Mouse (Mus musculus) embryo, embryonic 10.5 days (tissue): Measurements from ENCODE around the gene Lrmda.

Source experiments
- DNase-seq: peaks from one replicate; pipeline ENCODE4 v3.0.0-alpha.2; 2015; ENCODE audit warnings: low spot score

Gene Lrmda

DNA sequence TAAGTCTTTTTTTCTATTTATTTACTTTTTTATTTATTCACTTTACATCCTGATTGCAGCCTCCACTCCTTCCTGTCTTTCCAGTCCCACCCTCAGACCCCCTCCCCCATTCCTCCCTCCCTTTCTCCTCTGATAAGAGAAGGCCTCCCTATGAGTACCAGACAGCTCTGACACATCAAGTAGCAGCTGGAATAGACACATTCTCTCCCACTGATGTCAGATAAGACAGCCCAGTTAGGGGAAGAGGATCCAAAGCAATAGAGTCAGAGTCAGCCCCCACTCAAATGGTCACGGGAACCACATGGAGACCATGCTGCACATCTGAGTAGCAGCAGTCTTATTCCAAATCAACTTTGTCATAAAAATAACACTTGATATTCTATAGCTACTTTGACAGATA lies 700.5 kb downstream of the Lrmda start:
- DNase-seq, result no peak

DNA sequence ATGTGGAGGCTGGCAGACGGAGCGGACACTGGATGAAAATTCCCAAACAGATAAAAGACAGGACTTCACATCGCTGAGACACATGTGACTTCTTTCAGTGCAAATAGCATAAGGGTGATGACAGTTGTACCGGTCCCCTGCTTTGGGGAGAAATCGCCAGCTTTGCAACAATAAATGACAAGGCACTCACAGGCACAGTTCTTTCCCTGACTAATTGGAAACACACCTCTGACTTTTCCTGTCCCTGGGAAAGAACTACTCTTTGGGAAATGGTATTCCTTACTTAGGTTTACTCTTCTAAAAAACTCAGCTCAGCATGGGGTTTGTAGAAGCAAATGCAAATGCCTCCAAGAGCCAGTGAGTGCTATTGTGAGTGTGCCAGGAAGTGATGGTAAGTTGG lies 702.3 kb downstream of the Lrmda start:
- peak; percentile 55 for DNase-seq

DNA sequence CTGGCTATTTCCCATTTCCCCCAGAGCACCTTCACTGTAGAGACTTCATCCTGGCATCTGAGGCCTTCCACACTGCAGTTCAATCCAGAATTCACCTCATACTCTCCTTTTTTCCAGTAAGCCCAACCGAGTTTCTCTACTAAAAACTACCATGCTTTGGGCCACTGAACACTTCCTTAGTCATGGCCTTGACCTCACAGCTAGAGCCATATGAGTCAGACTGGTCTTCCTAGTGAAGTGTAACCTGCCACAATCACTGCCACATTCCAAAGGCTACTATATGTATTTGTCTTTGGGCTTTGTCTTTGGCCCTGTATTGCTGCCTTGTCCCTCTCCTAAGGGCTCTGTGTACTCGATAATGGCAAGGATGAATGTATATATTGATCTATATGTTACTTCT lies 708.0 kb downstream of the Lrmda start:
- DNase-seq, result no peak

DNA sequence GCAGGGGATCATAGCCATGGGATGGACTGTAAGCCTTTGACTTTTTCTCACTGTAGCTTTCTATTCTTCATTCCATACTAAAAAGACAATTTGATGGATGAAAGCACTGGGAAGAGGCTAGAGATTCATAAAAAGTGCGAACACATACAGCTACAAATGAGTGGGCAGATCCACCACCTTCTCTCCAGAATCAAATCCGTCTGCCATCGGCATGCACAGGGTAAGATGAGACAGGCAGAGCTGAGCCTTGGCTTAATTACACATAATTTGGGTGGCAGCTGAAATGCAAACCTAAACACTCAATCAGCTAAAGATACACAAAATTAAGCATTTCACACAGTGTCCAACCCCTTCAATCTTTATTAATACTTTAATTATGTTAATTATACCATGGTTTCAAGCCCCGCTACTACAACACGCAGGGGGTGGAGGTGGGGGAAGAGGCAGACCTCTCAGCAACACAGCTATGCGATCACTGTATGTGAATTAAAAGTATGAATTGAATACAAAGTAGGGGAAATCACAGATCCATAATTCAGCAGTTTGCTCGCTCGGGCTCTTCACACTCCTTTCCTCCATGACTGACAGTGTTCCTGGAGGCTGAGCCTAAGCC lies 709.2 kb downstream of the Lrmda start:
- no peak for DNase-seq

DNA sequence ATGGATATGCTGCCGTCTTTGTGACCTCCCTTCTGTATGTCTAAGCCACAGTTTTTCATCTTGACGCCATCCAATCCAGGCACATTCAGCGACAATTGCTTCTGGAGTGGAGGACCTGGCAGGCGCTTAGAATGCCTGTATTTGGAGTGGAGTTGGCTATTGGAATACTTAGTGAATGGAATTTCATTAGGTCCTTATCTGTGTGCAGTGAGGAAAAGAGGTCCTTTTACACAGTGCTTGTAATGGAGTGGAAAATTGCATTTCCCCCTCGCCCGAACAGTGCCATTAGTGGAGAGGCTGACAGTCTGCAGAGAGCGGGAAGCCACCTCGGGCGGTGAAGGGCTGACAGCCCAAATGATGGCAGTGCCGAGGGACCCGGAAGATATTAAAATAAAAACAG lies 719.1 kb downstream of the Lrmda start:
- DNase-seq, result peak; percentile 23

DNA sequence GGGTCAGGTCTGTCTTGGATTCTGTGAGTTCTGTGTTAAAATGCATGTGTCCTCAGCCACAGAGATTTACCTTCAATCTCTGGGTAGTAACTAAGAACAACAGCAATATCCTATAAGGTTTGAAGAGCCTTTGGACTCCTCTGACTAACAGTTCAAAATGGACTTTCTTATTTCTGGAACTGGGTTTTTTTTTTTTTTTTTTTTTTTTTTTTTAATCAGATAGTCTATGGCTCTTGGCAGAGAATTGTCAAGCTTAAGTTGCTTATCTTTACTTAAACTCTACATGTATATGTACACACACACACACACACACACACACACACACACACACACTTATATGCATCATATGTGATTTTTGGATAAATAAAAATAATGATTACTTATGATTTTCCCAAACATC lies 723.0 kb downstream of the Lrmda start:
- DNase-seq, result no peak

DNA sequence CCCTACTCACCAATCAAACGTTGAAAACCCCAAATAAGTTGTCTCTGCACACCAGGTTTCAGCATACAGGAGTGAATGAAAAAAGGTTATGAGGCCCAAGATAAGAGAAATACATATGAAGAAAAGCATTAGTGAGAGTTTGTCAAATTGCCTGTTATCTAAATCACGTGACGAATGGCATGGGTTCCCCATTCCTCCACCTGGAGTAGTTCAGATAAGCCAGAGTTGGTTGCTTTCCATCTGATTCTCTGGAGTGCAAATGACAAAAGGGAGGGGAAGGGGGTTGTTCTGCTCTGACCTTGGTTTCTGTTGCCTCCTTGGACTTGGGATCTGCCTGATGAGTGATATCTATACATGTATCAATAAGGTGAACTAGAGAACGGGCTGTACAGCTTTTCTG lies 723.8 kb downstream of the Lrmda start:
- no peak for DNase-seq

DNA sequence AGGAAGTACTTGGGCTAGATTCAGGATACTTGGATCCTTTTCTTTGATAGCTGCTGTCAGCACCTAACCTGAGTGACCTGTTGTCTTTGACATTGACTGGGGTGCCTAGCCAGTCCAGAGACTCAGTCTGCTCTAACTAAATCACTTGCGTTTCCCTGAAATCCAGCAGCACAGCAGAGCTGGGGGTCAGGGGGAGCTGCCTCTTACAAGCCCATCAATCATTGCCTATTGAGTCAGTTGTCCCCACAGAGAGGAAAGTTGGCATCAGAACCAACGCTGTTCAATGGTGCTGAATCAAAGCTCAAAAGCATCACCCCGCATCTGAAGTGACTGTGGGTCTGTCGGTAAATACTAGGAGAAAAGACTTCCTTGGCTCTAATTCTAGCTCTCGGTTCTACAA lies 725.2 kb downstream of the Lrmda start:
- DNase-seq, result peak; percentile 39

DNA sequence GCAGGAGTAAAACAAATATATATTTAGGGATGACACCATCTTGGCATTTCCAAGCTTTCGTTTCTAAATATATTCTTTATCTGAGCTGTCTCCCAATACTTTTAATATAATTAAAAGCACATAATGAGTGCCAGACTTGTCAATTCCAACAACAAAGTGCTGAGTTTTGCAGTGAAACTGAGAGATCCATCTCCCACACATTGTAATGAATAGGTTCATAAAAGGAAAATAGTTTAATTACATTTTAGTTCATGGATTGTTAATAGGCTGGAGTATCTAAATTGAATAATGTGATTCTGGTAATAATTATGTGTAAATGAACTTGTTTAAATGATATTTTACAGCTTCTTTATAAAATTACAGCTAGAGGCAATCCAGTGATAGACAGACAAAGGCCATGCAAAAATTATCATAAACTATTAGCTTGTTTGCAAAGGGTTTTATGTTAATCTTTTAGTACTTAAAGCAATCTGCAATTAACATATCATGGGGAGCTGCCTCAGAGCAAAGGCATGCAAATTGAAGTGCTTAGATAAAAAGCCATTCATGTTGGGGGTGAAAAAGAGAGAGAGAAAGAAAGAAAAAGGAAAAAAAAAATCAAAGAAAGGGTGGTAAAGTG lies 725.9 kb downstream of the Lrmda start:
- peak; percentile 17 for DNase-seq

DNA sequence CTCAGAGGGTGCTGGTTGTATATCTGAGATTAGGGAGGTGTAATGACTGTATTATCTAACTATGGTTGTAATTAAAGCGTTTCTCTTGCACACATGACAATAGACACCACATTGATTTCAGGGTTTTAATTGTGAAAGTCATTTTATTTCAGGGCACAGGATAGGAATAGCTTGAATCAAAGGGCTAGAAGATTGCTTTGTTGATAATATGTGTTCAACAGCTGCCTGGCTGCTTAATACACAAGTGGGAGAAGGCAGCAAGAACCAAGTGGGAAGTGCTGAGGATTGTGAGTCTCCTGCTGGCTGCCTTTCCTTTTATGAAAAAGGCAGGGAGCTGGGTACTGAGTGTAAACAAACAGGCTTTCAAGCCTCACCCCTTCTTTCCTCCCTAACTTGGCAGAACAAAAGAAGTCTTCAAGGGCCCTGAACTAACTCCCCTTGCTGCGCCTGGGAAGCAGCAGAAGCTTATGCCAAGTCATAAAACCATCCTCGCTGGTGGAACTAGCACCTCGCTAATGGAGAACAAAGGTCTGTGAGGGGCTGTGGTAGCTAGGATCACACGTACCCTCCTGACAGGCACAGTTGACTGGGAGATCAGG lies 726.5 kb downstream of the Lrmda start:
- peak; percentile 64 for DNase-seq

DNA sequence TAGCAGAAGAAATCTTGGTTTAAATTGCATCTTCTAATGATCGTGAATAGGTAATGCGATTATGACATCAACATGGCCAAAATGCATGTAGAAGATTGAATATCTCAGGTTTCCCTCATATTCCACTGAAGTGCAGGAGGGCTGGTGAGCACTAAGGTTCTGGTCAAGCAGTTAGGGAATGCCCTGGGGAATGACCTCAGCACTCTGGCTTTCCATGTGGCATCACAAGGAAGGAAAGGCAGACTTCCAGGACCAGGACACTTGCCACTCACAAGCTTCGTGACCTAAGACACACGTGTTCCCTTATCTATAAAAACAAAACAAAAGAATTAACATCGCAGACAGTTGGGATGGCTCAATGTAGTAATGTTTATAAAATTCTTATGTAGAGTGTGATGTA lies 728.3 kb downstream of the Lrmda start:
- no peak for DNase-seq

DNA sequence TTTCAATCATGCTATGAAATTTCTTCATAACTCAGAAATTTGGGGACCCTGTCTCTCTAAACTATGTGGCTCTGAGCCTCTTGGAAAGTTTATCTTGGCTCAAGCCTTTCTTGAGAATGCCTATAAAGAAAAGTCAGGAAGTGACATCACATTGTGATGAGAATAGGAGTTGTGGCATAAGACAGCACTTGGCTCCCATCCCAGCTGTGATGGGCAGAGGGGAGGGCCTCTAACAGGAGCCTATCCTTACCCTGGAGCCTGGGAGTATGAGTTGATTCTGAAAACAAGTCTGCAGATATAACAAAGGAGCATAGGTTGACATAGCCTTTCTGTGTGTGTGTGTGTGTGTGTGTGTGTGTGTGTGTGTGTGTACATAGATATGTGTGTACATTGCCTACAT lies 730.9 kb downstream of the Lrmda start:
- no peak for DNase-seq

DNA sequence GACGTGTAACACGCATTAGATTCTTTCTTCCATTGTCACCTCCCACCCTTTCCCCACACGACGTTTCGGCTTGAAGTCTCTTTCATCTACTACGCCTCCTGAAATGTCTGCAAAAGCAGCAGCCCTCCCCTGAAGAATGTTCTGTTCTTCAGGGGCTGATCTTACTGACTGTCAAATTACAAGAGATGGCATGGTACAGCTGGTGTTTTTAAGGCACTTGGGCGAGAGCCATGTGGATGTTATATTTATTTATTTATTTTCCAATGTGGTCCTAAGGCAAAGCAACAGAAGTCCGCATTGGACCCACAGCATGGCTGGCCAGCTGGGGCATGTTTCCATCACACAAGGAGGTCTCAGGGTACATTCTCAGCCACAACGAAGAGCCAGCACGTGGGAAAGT lies 731.8 kb downstream of the Lrmda start:
- DNase-seq, result no peak

DNA sequence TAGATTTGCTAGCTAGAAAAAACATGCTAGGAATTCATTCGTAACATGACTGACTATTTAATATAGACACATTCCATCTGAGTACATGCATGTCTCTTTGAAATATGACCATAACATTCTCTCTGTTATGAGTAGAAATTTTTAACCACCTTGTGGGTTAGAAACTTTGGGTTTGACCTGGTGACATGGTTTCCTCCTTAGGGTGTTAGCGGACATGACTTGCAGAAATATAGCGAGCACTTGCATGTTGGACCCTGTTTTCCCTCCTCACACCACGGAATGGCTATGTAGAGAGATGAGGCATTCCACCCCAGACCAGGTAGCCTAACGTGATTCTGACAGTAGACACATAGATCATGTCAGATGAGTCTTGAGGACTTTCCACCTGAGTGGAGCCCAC lies 735.1 kb downstream of the Lrmda start:
- no peak for DNase-seq

DNA sequence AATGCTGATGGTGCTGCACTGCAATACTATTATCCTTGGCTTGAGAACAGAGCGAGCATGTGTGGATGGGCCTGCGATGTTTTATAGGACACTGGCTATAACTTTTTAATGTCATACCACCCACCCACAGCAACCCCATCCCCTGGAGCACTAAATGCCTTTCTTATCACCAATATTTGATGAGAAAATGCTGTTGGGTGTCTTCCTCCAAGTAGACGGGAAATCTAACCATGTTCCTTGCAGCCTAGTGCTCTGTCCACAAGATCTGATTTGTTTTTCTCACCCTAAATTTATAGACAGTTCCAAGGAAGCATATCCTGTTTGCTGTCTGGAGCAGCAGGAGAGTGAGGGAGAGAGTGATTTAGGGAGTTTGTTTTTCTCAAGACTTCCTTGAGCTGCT lies 738.0 kb downstream of the Lrmda start:
- no peak for DNase-seq

DNA sequence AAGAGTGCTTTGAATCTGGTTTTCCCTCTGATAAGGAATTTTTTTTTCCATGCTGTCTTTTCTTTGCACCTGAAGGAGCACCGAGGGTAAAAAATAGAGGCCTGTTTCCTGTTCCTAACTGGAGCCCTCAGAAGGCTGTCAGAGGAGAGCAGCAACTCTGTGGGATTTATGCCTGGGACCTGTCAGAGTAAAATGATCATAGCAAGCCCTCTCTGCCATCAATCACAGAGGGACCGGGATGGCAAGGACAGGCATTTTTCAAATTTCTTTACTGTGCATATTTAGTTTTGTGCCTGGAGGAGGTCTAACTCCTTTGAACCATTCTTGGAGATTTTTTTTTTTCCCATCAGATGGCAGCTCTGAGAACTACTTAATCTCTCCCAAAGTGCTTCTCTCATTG lies 739.7 kb downstream of the Lrmda start:
- peak; percentile 29 for DNase-seq

DNA sequence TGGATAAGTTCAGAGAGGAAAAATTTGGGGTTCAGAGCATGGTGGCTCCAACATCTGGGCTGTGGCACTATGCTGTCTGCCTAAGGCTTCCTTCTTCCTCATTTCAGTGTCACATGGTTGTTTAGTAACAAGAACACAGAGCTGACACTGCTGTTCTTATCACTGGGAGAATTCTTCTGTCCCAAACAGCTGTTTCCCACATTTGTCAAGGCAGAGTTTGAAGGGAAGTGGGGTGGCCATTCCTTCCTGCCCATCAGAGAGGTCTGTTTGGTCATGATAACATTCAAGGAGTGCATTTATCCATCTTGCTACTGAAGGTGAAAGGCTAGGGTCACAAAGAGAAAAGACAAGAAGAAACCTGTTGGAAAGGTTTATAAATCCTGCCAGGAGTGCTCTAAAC lies 740.2 kb downstream of the Lrmda start:
- DNase-seq, result peak; percentile 46

DNA sequence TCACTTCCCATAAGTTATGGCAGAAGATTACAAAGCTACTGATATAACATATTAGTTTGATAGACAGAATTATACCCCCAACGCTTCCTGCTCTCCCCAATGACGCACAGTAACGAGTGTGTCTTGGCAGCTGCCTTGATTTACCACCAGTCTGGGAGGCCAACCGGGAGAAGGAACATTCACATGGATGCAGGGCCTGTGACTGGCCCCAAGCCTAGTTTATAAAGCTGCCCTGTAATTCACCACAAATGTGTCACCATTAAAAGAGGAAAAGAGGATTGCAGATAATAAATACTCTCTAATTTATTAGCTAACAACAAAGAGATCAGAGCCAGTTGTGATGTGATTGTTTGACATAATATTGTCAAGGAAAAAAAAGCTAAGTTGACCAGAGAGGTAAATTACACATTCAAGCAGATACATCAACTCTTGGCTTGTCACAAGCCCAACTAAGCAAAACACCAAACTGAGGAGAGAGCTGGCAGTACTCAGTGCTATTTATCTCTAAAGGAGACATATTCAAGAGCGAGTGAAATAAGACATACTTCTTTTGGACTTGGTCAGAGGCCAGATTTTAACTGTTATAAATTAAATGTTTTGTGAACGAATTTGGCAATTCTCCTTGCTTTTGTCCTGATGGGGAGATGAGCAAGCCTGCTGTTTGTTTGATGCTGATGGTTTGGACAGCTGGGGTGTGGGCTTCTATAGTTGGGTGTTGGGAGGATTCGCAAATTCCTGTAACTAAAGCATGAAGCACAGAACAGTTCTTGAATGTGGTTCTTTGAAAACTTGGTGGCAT lies 740.9 kb downstream of the Lrmda start:
- peak; percentile 62 for DNase-seq

DNA sequence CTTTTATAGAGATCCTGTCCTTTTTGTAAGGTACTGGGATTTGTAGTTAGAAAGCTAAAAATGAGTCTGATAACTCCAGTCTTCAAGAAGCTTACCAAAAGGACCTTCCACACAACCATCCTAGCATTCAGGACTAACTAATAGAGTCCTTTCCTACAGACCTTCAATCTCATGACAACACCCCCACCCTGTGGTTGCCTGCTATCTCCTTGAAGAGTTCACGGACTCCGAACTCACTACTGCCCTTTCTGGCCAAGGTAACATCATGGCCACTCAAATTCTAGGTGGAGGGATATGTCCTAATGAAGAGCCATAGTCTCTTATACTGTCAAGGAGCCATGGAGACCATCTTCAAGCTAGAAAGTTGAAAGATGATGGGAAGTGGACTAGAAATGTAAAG lies 762.2 kb downstream of the Lrmda start:
- DNase-seq, result peak; percentile 59

DNA sequence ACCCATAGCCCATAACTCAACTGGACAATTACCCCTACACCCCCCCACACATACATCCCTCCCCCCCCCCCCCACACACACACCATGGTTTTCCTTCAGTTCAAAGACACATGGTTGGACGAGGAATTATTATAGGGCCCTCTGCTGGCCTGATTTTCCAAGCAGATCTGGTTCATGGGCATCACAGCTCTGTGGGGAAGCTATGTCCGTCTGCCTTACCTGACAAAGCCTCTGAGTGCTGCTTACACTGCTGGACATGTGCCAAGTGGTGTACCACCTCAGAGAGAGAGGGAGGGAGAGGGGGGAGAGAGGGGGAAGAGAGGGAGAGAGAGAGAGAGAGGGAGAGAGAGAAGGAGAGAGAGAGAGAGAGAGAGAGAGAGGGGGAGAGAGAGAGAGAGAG lies 762.9 kb downstream of the Lrmda start:
- DNase-seq, result peak; percentile 42

DNA sequence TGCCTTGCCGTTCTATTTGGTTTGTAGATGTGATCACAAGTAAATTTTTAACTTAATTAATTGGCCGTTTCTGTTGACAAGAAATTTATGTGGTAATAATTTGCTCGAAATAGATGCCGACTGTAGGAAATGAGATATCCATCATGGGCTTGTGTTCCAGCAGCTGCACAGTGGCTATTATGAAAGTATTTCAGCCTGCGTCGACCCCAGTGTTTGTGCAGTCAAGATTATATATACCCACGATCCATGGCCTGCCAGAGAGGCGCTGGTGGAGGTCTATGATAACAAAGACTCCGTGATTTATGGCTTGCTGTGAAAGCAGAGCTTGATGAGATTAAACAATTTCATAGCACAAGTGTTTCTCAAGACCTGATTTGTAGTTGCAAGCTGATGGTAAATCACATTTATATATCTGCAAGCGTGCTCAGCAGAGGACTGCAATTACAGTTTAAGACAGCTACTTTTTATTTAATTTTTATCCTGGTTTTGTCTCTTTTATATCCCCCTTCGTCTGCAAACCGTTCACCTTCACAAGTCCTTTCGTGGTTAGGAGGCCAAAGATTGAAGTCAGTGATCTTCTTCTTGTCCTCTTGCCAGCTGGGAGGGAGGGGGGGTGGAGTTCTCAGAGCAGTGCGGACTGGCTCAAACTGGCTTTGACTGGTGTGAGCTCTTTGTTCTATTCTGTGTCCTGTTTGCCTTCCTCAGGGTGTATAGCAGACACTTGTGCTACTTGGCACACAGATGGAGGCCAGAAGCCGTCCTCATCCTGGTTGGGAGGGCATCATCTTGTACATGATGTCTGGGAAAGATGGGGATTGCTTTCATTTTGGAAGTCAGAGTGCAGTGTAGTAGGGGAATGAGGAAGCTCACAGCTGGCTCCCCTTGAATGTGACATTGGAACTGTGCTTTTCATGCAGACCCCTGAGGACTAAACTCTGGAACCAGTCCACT lies 764.0 kb downstream of the Lrmda start:
- peak; percentile 82 for DNase-seq

DNA sequence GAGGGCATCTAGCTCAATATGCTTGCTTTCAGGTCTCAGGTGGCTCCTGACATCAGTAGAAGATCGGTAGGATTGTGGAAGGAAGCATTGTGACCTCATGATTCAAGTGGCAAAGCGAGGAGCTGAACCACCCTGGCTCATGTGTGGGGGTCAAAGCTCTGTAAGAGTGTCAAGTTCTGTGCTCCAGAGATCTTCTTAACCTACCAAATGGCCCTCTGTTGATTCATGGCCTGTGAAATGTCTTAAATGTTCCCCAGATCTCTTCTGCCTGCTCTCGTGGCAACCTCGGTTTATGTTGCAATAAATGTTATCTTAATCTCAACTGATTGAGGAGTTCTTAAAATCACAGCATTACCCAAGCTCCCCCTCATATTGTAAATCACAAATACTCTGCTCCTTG lies 780.5 kb downstream of the Lrmda start:
- no peak for DNase-seq
